Mouse (Mus musculus): Measurements from ENCODE around the gene Pycr2. TPM values are rescaled to one million over a fixed set of nuclear protein-coding genes. Genes with fewer than 3 reads are reported as not detected.

The Pycr2 gene
- 98.7 and 109 TPM in 2 replicates for polyA plus RNA-seq (2015; fragmentation: Nextera tagmentation; extraction: Ambion mirVana)

- Histone ChIP-seq H3K4me2 (peak within 1 kb of the TSS; percentile 84), H3K27ac (peak within 1 kb of the TSS; percentile 90), H3K9me3 (no peaks in the 10 kb centered on the region), H3K27me3 (0 out of 2 replicates have a peak, but pooled peaks cover 3% of the 10 kb centered on the region), H3K9ac (peak within 1 kb of the TSS; percentile 94), H3K4me3 (peak within 1 kb of the TSS; percentile 93), H3K4me1 (peaks cover 20% of the 10 kb centered on the region), H3K36me3 (peaks cover 29% of the 10 kb centered on the region)
- ATAC-seq (ENCODE audit: insufficient number of reproducible peaks, insufficient read depth, low FRiP score, low TSS enrichment, low read depth), result peak; percentile 97
- under 1% methylated on average over 52 of the region's 52 CpGs for WGBS
These were observed at the start of gene Pycr2 for GRCm38 (mm10) chr1:180904039-180904814. Gene Pycr2, plus strand, starts transcription at chr1:180904293.

GRCm38 (mm10) chr1:180858763-180859162, 45.3 kb upstream of the Pycr2 start:
- ATAC-seq (ENCODE audit: insufficient number of reproducible peaks, insufficient read depth, low FRiP score, low TSS enrichment, low read depth), result no peak
- Histone ChIP-seq H3K36me3 (peaks cover 86% of the 10 kb centered on the region), H3K9ac (no peak overlapping the region), H3K27ac (no peak overlapping the region), H3K4me2 (no peak overlapping the region), H3K9me3 (no peaks in the 10 kb centered on the region), H3K4me1 (no peaks in the 10 kb centered on the region), H3K4me3 (no peak overlapping the region), H3K27me3 (no peaks in the 10 kb centered on the region)

- Histone ChIP-seq H3K4me3 (no peak overlapping the region), H3K27me3 (no peaks in the 10 kb centered on the region), H3K9ac (no peak overlapping the region), H3K9me3 (no peaks in the 10 kb centered on the region), H3K4me1 (no peaks in the 10 kb centered on the region), H3K36me3 (peaks cover 93% of the 10 kb centered on the region), H3K4me2 (no peak overlapping the region), H3K27ac (no peak overlapping the region)
- ATAC-seq (ENCODE audit: insufficient number of reproducible peaks, insufficient read depth, low FRiP score, low TSS enrichment, low read depth), result no peak
- 81% methylated on average over 6 of the region's 6 CpGs for WGBS
These were observed 44.1 kb upstream of the Pycr2 start for GRCm38 (mm10) chr1:180860030-180860429.

- no peak for ATAC-seq (ENCODE audit: insufficient number of reproducible peaks, insufficient read depth, low FRiP score, low TSS enrichment, low read depth)
- Histone ChIP-seq H3K27ac (no peak overlapping the region), H3K9me3 (no peaks in the 10 kb centered on the region), H3K36me3 (peaks cover 92% of the 10 kb centered on the region), H3K27me3 (no peaks in the 10 kb centered on the region), H3K4me2 (no peak overlapping the region), H3K4me1 (no peaks in the 10 kb centered on the region), H3K9ac (no peak overlapping the region), H3K4me3 (no peak overlapping the region)
- WGBS, result 11% methylated on average over 1 of the region's 1 CpGs
These were observed 40.5 kb upstream of the Pycr2 start for GRCm38 (mm10) chr1:180863606-180864005.

DNA sequence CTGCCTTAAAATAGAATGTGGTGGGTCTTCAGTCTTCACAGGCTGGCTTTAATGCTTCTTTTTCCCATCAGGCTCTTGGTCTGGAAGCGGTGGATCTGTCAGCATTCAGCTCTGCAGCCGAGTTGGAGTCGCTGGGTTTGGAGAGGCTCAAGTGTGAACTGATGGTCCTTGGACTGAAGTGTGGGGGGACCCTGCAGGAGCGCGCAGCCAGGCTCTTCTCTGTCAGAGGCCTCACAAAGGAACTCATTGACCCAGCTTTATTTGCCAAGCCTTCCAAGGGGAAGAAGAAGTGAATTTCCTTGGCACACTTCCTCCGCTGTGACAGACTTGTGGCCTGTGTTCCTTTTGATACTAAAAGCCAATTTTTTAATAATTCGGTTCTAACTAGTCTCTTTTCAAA, 38.1 kb upstream of the Pycr2 start:
- Histone ChIP-seq H3K4me2 (no peak overlapping the region), H3K9me3 (no peaks in the 10 kb centered on the region), H3K27ac (no peak overlapping the region), H3K4me1 (no peaks in the 10 kb centered on the region), H3K36me3 (peaks cover 71% of the 10 kb centered on the region), H3K9ac (no peak overlapping the region), H3K4me3 (no peak overlapping the region), H3K27me3 (no peaks in the 10 kb centered on the region)
- WGBS, result 96% methylated on average over 7 of the region's 7 CpGs
- no peak for ATAC-seq (ENCODE audit: insufficient number of reproducible peaks, insufficient read depth, low FRiP score, low TSS enrichment, low read depth)

GRCm38 (mm10) chr1:180870122-180870650, 33.9 kb upstream of the Pycr2 start:
- H3K9me3 ChIP-seq, result no peaks in the 10 kb centered on the region
- H3K27ac ChIP-seq, result no peak overlapping the region
- no peak overlapping the region for H3K4me3 ChIP-seq
- no peak for ATAC-seq (ENCODE audit: insufficient number of reproducible peaks, insufficient read depth, low FRiP score, low TSS enrichment, low read depth)
- no peak overlapping the region for H3K4me2 ChIP-seq
- no peaks in the 10 kb centered on the region for H3K4me1 ChIP-seq
- 69% methylated on average over 13 of the region's 13 CpGs for WGBS
- no peak overlapping the region for H3K9ac ChIP-seq
- peaks cover 35% of the 10 kb centered on the region for H3K36me3 ChIP-seq
- H3K27me3 ChIP-seq, result no peaks in the 10 kb centered on the region

DNA sequence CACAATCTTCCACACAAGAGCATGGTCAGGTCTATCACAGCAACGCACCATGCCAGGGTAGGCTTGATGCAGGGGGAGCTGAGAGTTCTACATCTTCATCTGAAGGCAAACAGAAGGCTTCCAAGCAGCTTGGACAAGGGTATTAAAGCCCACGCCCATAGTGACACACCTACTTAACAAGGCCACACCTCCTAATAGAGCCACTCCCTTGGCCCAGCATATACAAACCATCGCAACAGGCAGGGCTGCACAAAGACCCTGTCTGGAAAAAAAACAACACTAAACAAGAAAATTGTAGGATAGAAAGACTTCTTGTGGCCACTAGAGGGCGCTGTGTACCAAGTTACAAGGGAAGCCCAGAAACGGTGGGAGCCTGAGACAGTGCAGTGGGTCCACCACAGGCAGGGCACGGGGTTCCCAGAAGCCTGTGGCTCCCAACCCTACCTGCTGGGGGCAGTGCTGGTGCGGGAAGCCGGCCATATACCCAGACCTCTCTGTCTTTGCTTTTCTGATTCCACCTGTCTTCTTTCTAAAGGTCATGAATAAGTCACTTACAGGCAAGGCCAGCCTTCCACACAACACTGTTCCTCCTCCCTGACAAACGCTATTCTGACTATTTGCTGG, 30.1 kb upstream of the Pycr2 start:
- Histone ChIP-seq H3K9ac (no peak overlapping the region), H3K4me2 (no peak overlapping the region), H3K27ac (no peak overlapping the region), H3K27me3 (no peaks in the 10 kb centered on the region), H3K9me3 (no peaks in the 10 kb centered on the region; the same call in 1 of the 2 replicates), H3K4me1 (no peaks in the 10 kb centered on the region), H3K4me3 (no peak overlapping the region), H3K36me3 (no peaks in the 10 kb centered on the region)
- 17% methylated on average over 9 of the region's 9 CpGs for WGBS
- ATAC-seq (ENCODE audit: insufficient number of reproducible peaks, insufficient read depth, low FRiP score, low TSS enrichment, low read depth), result no peak

DNA sequence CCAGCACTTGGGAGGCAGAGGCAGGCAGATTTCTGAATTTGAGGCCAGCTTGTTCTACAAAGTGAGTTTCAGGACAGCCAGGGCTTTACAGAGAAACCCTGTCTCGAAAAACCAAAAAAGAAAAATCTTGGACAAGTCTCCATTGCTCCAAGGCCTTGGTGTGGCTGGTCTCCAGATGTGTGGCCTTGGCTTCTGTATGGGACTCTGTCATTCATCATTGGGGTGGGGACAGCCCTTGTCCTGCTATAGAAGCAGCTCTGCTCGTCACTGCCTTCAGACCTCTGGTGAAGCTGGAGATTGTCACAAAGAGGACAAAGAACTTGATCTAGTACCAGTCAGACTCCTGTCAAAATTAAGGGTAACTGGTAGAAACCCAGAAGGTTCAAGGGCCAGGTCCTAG, 29.5 kb upstream of the Pycr2 start:
- Histone ChIP-seq H3K4me1 (no peaks in the 10 kb centered on the region), H3K4me3 (no peak overlapping the region), H3K27me3 (no peaks in the 10 kb centered on the region), H3K9me3 (no peaks in the 10 kb centered on the region; the same call in 1 of the 2 replicates), H3K36me3 (no peaks in the 10 kb centered on the region), H3K4me2 (no peak overlapping the region), H3K9ac (no peak overlapping the region), H3K27ac (no peak overlapping the region)
- whole genome bisulfite sequencing, result 81% methylated on average over 2 of the region's 2 CpGs
- ATAC-seq (ENCODE audit: insufficient number of reproducible peaks, insufficient read depth, low FRiP score, low TSS enrichment, low read depth), result no peak

- H3K4me1 ChIP-seq, result no peaks in the 10 kb centered on the region
- no peak for ATAC-seq (ENCODE audit: insufficient number of reproducible peaks, insufficient read depth, low FRiP score, low TSS enrichment, low read depth)
These were observed 29.0 kb upstream of the Pycr2 start for GRCm38 (mm10) chr1:180875126-180875525.

DNA sequence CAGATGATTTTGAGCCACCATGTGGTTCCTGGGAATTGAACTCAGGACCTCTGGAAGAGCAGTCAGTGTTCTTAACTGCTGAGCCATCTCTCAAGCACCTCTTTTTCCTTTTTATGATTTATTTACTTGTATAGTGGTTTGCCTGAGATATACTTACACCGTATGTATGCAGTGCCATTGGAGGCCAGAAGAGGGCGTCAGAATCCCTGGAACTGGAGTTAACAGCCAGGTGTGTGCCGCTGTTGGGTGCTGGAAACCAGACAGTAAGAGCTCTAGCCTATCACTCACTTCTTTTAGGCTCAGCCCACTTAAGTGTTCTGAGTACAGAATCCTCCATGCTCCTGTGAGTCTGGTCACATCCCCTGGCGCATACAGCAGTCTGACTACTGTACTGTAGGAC, 26.6 kb upstream of the Pycr2 start:
- no peak overlapping the region for H3K27ac ChIP-seq
- no peak overlapping the region for H3K9ac ChIP-seq
- no peak for ATAC-seq (ENCODE audit: insufficient number of reproducible peaks, insufficient read depth, low FRiP score, low TSS enrichment, low read depth)
- no peaks in the 10 kb centered on the region for H3K4me1 ChIP-seq
- WGBS, result 72% methylated on average over 4 of the region's 4 CpGs
- no peaks in the 10 kb centered on the region for H3K36me3 ChIP-seq
- H3K27me3 ChIP-seq, result no peaks in the 10 kb centered on the region
- no peaks in the 10 kb centered on the region; the same call in 1 of the 2 replicates for H3K9me3 ChIP-seq
- no peak overlapping the region for H3K4me3 ChIP-seq
- H3K4me2 ChIP-seq, result no peak overlapping the region

More at GRCm38 (mm10) chr1:180875126-180875525, 29.0 kb upstream of the Pycr2 start:
- Histone ChIP-seq H3K27ac (no peak overlapping the region), H3K36me3 (no peaks in the 10 kb centered on the region), H3K4me3 (no peak overlapping the region), H3K9ac (no peak overlapping the region), H3K27me3 (no peaks in the 10 kb centered on the region), H3K4me2 (no peak overlapping the region), H3K9me3 (no peaks in the 10 kb centered on the region; the same call in 1 of the 2 replicates)
- WGBS, result 85% methylated on average over 9 of the region's 9 CpGs

DNA sequence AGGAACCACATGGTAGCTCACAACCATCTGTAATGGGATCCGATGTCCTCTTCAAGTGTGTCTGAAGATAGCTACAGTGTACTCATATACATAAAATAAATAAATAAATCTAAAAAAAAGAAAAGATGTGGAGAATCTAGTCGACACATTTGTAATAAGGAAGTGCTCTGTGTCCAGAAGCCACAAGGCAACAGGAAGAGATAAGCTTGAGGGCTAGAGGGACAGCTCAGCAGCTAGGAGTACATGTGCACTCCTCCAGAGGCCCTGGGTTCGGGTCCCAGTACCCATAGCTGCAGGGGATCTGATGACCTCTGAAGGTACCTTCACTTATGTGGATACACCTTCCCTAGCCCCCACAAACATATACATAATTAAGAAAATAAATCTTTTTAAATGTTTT, 22.3 kb upstream of the Pycr2 start:
- Histone ChIP-seq H3K27ac (no peak overlapping the region), H3K4me2 (no peak overlapping the region), H3K9me3 (no peaks in the 10 kb centered on the region; the same call in 1 of the 2 replicates), H3K27me3 (peaks cover 5% of the 10 kb centered on the region; the same call in 1 of the 2 replicates), H3K4me1 (0 out of 2 replicates have a peak, but pooled peaks cover 3% of the 10 kb centered on the region), H3K4me3 (no peak overlapping the region), H3K36me3 (no peaks in the 10 kb centered on the region), H3K9ac (no peak overlapping the region)
- no peak for ATAC-seq (ENCODE audit: insufficient number of reproducible peaks, insufficient read depth, low FRiP score, low TSS enrichment, low read depth)
- WGBS, result 84% methylated on average over 3 of the region's 3 CpGs

DNA sequence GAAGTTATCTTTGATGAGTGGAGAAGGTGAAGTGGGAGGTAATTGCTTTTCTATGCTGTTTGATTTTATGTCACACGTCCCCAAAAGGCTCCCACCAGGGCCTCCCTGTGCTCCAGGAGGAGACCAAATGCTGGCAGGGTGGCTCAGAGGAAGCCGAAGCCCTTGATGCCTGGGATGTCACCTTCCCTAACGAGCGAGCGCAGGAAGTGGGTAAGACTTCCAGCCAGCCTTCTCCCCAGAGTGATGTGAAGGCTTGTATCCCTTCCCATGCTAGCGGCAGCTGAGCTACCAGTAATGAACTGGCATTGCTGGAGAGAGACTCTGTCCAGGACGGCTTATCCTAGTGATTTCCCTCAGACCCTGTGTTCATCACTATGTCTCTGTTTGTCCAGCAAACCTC, 20.4 kb upstream of the Pycr2 start:
- no peak for ATAC-seq (ENCODE audit: insufficient number of reproducible peaks, insufficient read depth, low FRiP score, low TSS enrichment, low read depth)
- 45% methylated on average over 7 of the region's 7 CpGs for WGBS
- no peak overlapping the region for H3K4me2 ChIP-seq
- peaks cover 13% of the 10 kb centered on the region for H3K4me1 ChIP-seq
- no peak overlapping the region for H3K27ac ChIP-seq
- H3K36me3 ChIP-seq, result no peaks in the 10 kb centered on the region
- peaks cover 9% of the 10 kb centered on the region; the same call in 1 of the 2 replicates for H3K27me3 ChIP-seq
- no peak overlapping the region for H3K9ac ChIP-seq
- no peak overlapping the region for H3K4me3 ChIP-seq
- H3K9me3 ChIP-seq, result no peaks in the 10 kb centered on the region
